Mouse (Mus musculus) T-helper 17 cell (primary cell): Measurements from ENCODE around the gene Igsf3.

Experiments
- in situ Hi-C, 2 experiments: fragments of 300-600 bp; cut with MboI, MseI; formaldehyde crosslinking; loops; 1 replicate in 1 of 2; 2 replicates in 1 of 2; pipeline ENCODE4 v1.15.1; 2025; ENCODE audit warnings: high pct_unique_total_duplicates in 2 of 2

The Igsf3 gene

GRCm38 (mm10) chr3:101436469-101436868 is 59.6 kb downstream of the Igsf3 start:
- in situ Hi-C loops = no loop called here

- in situ Hi-C loops = no loop called here
Measured at GRCm38 (mm10) chr3:101437021-101437563, 60.2 kb downstream of the Igsf3 start.

GRCm38 (mm10) chr3:101443265-101443881 is 66.5 kb downstream of the Igsf3 start:
- in situ Hi-C loops = no loop called here

GRCm38 (mm10) chr3:101444437-101444836 is 67.6 kb downstream of the Igsf3 start:
- in situ Hi-C loops = no loop called here

- in situ Hi-C loops = no loop called here
Measured at GRCm38 (mm10) chr3:101447239-101447638, 70.4 kb downstream of the Igsf3 start.

- in situ Hi-C loops = no loop called here
Measured at GRCm38 (mm10) chr3:101448765-101449164, 71.9 kb downstream of the Igsf3 start.

- in situ Hi-C loops = loop anchor here (25.0 kb wide), 2 partner anchors 314 to 1911 kb away; no protein-coding TSS in a partner anchor
Measured at GRCm38 (mm10) chr3:101450811-101451428, 74.0 kb downstream of the Igsf3 start.

GRCm38 (mm10) chr3:101460618-101461017 is 83.7 kb downstream of the Igsf3 start:
- in situ Hi-C loops = loop anchor here (5.0 to 25.0 kb wide), 3 partner anchors 138 to 1902 kb away; no protein-coding TSS in a partner anchor

- in situ Hi-C loops = loop anchor here (5.0 to 25.0 kb wide), 3 partner anchors 139 to 1901 kb away; no protein-coding TSS in a partner anchor
Measured at GRCm38 (mm10) chr3:101461046-101461445, 84.2 kb downstream of the Igsf3 start.

GRCm38 (mm10) chr3:101461816-101462215 is 84.9 kb downstream of the Igsf3 start:
- in situ Hi-C loops = loop anchor here (5.0 to 25.0 kb wide), 3 partner anchors 140 to 1900 kb away; no protein-coding TSS in a partner anchor

- in situ Hi-C loops = loop anchor here (5.0 to 25.0 kb wide), 3 partner anchors 140 to 1900 kb away; no protein-coding TSS in a partner anchor
Measured at GRCm38 (mm10) chr3:101462294-101462693, 85.4 kb downstream of the Igsf3 start.

- in situ Hi-C loops = loop anchor here (5.0 to 25.0 kb wide), 3 partner anchors 141 to 1899 kb away; no protein-coding TSS in a partner anchor
Measured at GRCm38 (mm10) chr3:101463491-101463890, 86.6 kb downstream of the Igsf3 start.

GRCm38 (mm10) chr3:101469675-101470074 is 92.8 kb downstream of the Igsf3 start:
- in situ Hi-C loops = loop anchor here (25.0 kb wide), 2 partner anchors 332 to 1893 kb away; no protein-coding TSS in a partner anchor

- in situ Hi-C loops = loop anchor here (25.0 kb wide), 2 partner anchors 335 to 1890 kb away; no protein-coding TSS in a partner anchor
Measured at GRCm38 (mm10) chr3:101471881-101472280, 95.0 kb downstream of the Igsf3 start.

- in situ Hi-C loops = no loop called here
Measured at GRCm38 (mm10) chr3:101481951-101482350, 105.1 kb downstream of the Igsf3 start.

GRCm38 (mm10) chr3:101483256-101483983 is 106.5 kb downstream of the Igsf3 start:
- in situ Hi-C loops = no loop called here

- in situ Hi-C loops = no loop called here
Measured at GRCm38 (mm10) chr3:101486054-101486765, 109.3 kb downstream of the Igsf3 start.

GRCm38 (mm10) chr3:101487436-101487835 is 110.6 kb downstream of the Igsf3 start:
- in situ Hi-C loops = no loop called here

- in situ Hi-C loops = no loop called here
Measured at GRCm38 (mm10) chr3:101488204-101488603, 111.3 kb downstream of the Igsf3 start.

- in situ Hi-C loops = loop anchor here in 1 of 2 experiments (5.0 kb wide), 1 partner anchor 317 kb away; no protein-coding TSS in a partner anchor
Measured at GRCm38 (mm10) chr3:101490515-101490914, 113.6 kb downstream of the Igsf3 start.

GRCm38 (mm10) chr3:101492908-101493307 is 116.0 kb downstream of the Igsf3 start:
- in situ Hi-C loops = loop anchor here in 1 of 2 experiments (5.0 kb wide), 1 partner anchor 314 kb away; no protein-coding TSS in a partner anchor
